Mouse (Mus musculus): ENCODE measurements around the gene A3galt2. TPM values are rescaled to one million over a fixed set of nuclear protein-coding genes. Genes with fewer than 3 reads are reported as not detected.
A peak's percentile ranks its signal among the peaks of the same experiment; 100 is the strongest.

A3galt2 gene
- polyA plus RNA-seq, 1 experiment: 0.07 TPM

DNA sequence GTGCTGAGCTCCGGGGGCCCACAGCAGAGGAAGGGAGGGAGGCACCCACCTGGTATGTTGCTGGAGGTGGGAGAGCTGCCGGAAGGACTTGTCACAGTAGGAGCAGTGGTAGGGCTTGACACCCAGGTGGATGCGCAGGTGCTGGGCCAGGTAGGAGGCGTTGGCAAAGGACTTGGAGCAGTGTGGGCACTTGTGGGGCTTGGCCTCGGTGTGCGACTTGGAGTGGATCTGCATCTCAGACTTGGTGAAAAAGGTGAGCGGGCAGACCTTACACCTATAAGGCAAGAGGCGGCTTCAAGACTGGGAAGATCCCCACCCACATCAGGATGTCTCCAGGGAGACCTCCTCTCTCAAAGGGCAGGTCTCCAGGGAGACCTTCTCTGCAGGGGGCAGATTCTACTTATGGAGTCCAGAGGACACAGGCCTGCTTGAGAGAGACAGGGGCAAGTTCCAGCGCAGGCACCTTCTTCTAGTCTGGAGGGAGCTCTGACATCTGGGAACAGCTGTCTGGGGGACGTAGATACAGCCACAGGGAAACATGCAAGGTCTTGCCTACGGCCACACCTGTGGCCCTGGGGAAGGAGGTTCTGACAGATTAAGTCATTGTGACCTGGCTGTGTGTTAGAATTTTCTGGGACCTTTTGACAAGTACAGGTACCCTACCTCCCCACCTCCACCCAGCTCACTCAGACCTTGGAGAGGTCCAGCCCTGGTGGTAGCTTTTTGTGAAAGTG lies 30.9 kb downstream of the A3galt2 start:
- Histone ChIP-seq H3K27ac (ENCODE audit: control insufficient read depth, insufficient read depth, low read depth, low read length) (no peak overlapping the region), H3K36me3 (ENCODE audit: control insufficient read depth, insufficient read depth, low read length) (no peaks in the 10 kb centered on the region), H3K4me1 (ENCODE audit: control insufficient read depth, insufficient read depth, low read length) (peaks cover 14% of the 10 kb centered on the region), H3K4me3 (ENCODE audit: control insufficient read depth, low read depth, low read length) (peak overlapping the region; percentile 5), H3K27me3 (ENCODE audit: control insufficient read depth, insufficient read depth, low read length) (no peaks in the 10 kb centered on the region)
- no peak for TF ChIP-seq CTCF (IDR thresholded peaks at IDR 0.05; ENCODE audit: control insufficient read depth, insufficient read depth, insufficient replicate concordance, low read depth, low read length)
- TF ChIP-seq POLR2A (IDR thresholded peaks at IDR 0.05; ENCODE audit: control insufficient read depth, low read depth, low read length): no peak

- TF ChIP-seq CTCF (IDR thresholded peaks at IDR 0.05; ENCODE audit: control insufficient read depth, insufficient read depth, insufficient replicate concordance, low read depth, low read length) (no peak), POLR2A (IDR thresholded peaks at IDR 0.05; ENCODE audit: control insufficient read depth, low read depth, low read length) (no peak)
- Histone ChIP-seq H3K27ac (ENCODE audit: control insufficient read depth, insufficient read depth, low read depth, low read length) (no peak overlapping the region), H3K4me1 (ENCODE audit: control insufficient read depth, insufficient read depth, low read length) (peaks cover 14% of the 10 kb centered on the region), H3K27me3 (ENCODE audit: control insufficient read depth, insufficient read depth, low read length) (no peaks in the 10 kb centered on the region), H3K36me3 (ENCODE audit: control insufficient read depth, insufficient read depth, low read length) (no peaks in the 10 kb centered on the region), H3K4me3 (ENCODE audit: control insufficient read depth, low read depth, low read length) (no peak overlapping the region)
Observed at GRCm38 (mm10) chr4:128787023-128787939, 32.1 kb downstream of the A3galt2 start.

GRCm38 (mm10) chr4:128788108-128788507 lies 32.9 kb downstream of the A3galt2 start:
- no peak overlapping the region for H3K27ac ChIP-seq (ENCODE audit: control insufficient read depth, insufficient read depth, low read depth, low read length)
- no peaks in the 10 kb centered on the region for H3K36me3 ChIP-seq (ENCODE audit: control insufficient read depth, insufficient read depth, low read length)
- TF ChIP-seq CTCF (IDR thresholded peaks at IDR 0.05; ENCODE audit: control insufficient read depth, insufficient read depth, insufficient replicate concordance, low read depth, low read length): no peak
- TF ChIP-seq POLR2A (IDR thresholded peaks at IDR 0.05; ENCODE audit: control insufficient read depth, low read depth, low read length): no peak
- no peak overlapping the region for H3K4me3 ChIP-seq (ENCODE audit: control insufficient read depth, low read depth, low read length)
- peaks cover 14% of the 10 kb centered on the region for H3K4me1 ChIP-seq (ENCODE audit: control insufficient read depth, insufficient read depth, low read length)
- H3K27me3 ChIP-seq (ENCODE audit: control insufficient read depth, insufficient read depth, low read length): no peaks in the 10 kb centered on the region

GRCm38 (mm10) chr4:128789646-128790045 lies 34.5 kb downstream of the A3galt2 start:
- no peaks in the 10 kb centered on the region for H3K27me3 ChIP-seq (ENCODE audit: control insufficient read depth, insufficient read depth, low read length)
- H3K4me3 ChIP-seq (ENCODE audit: control insufficient read depth, low read depth, low read length): peak overlapping the region; percentile 44
- no peaks in the 10 kb centered on the region for H3K36me3 ChIP-seq (ENCODE audit: control insufficient read depth, insufficient read depth, low read length)
- TF ChIP-seq CTCF (IDR thresholded peaks at IDR 0.05; ENCODE audit: control insufficient read depth, insufficient read depth, insufficient replicate concordance, low read depth, low read length): no peak
- no peak for TF ChIP-seq POLR2A (IDR thresholded peaks at IDR 0.05; ENCODE audit: control insufficient read depth, low read depth, low read length)
- peak overlapping the region; percentile 28; the same call in 1 of the 2 replicates for H3K27ac ChIP-seq (ENCODE audit: control insufficient read depth, insufficient read depth, low read depth, low read length)
- H3K4me1 ChIP-seq (ENCODE audit: control insufficient read depth, insufficient read depth, low read length): peaks cover 18% of the 10 kb centered on the region

GRCm38 (mm10) chr4:128793710-128794109 lies 38.5 kb downstream of the A3galt2 start:
- H3K4me3 ChIP-seq (ENCODE audit: control insufficient read depth, low read depth, low read length): no peak overlapping the region
- H3K36me3 ChIP-seq (ENCODE audit: control insufficient read depth, insufficient read depth, low read length): no peaks in the 10 kb centered on the region
- peaks cover 19% of the 10 kb centered on the region for H3K4me1 ChIP-seq (ENCODE audit: control insufficient read depth, insufficient read depth, low read length)
- no peak overlapping the region for H3K27ac ChIP-seq (ENCODE audit: control insufficient read depth, insufficient read depth, low read depth, low read length)
- H3K27me3 ChIP-seq (ENCODE audit: control insufficient read depth, insufficient read depth, low read length): no peaks in the 10 kb centered on the region
- TF ChIP-seq CTCF (IDR thresholded peaks at IDR 0.05; ENCODE audit: control insufficient read depth, insufficient read depth, insufficient replicate concordance, low read depth, low read length) (no peak), POLR2A (IDR thresholded peaks at IDR 0.05; ENCODE audit: control insufficient read depth, low read depth, low read length) (no peak)

- Histone ChIP-seq H3K36me3 (ENCODE audit: control insufficient read depth, insufficient read depth, low read length) (no peaks in the 10 kb centered on the region), H3K27ac (ENCODE audit: control insufficient read depth, insufficient read depth, low read depth, low read length) (no peak overlapping the region)
Observed at GRCm38 (mm10) chr4:128794198-128794597, 39.0 kb downstream of the A3galt2 start.

DNA sequence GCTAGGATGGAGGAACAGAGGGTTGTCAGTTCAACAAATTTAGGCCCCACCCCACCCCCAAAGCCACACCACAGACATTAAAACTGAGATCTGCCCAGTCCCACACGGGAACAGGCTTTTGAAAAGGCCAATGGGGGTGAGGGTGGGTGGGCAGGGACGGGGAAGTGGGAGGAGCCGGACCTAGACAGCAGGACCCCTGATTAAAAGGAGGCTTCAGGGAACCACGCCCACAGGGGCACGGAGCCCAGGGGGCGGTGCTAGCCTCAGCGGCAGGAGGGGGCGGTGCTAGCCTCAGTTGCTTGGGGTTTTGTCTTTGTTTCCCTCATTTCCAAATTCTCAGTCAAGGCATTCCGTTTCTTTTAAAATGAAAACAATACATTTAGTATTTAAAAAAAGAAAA lies 40.4 kb downstream of the A3galt2 start:
- peaks cover 7% of the 10 kb centered on the region for H3K4me1 ChIP-seq (ENCODE audit: control insufficient read depth, insufficient read depth, low read length)
- no peaks in the 10 kb centered on the region for H3K27me3 ChIP-seq (ENCODE audit: control insufficient read depth, insufficient read depth, low read length)
- TF ChIP-seq CTCF (IDR thresholded peaks at IDR 0.05; ENCODE audit: control insufficient read depth, insufficient read depth, insufficient replicate concordance, low read depth, low read length) (no peak), POLR2A (IDR thresholded peaks at IDR 0.05; ENCODE audit: control insufficient read depth, low read depth, low read length) (no peak)
- H3K4me3 ChIP-seq (ENCODE audit: control insufficient read depth, low read depth, low read length): no peak overlapping the region
- H3K27ac ChIP-seq (ENCODE audit: control insufficient read depth, insufficient read depth, low read depth, low read length): no peak overlapping the region
- H3K36me3 ChIP-seq (ENCODE audit: control insufficient read depth, insufficient read depth, low read length): no peaks in the 10 kb centered on the region

More at GRCm38 (mm10) chr4:128794198-128794597, 39.0 kb downstream of the A3galt2 start:
- H3K4me1 ChIP-seq (ENCODE audit: control insufficient read depth, insufficient read depth, low read length): peaks cover 19% of the 10 kb centered on the region
- H3K27me3 ChIP-seq (ENCODE audit: control insufficient read depth, insufficient read depth, low read length): no peaks in the 10 kb centered on the region
- TF ChIP-seq POLR2A (IDR thresholded peaks at IDR 0.05; ENCODE audit: control insufficient read depth, low read depth, low read length) (no peak), CTCF (IDR thresholded peaks at IDR 0.05; ENCODE audit: control insufficient read depth, insufficient read depth, insufficient replicate concordance, low read depth, low read length) (no peak)
- H3K4me3 ChIP-seq (ENCODE audit: control insufficient read depth, low read depth, low read length): no peak overlapping the region
